Mouse (Mus musculus): ENCODE results near the gene Ccdc169. TPM values are rescaled to one million over a fixed set of nuclear protein-coding genes. Genes with fewer than 3 reads are reported as not detected.

Gene Ccdc169
- total RNA-seq, 1 experiment from 2014 or later = not detected

Other genes starting within 250 kb of the Ccdc169 start
- not detected in 2 replicates for gene Sertm1, start 221.5 kb upstream of the Ccdc169 start, total RNA-seq (2017)
- not detected in 2 replicates for gene Ccna1, start 81.8 kb upstream of the Ccdc169 start, total RNA-seq (2017)
- gene Spg20, start 25.2 kb upstream of the Ccdc169 start, total RNA-seq (2017) = 40.2 and 48.3 TPM in 2 replicates
- gene Sohlh2, start 44.7 kb downstream of the Ccdc169 start, total RNA-seq (2017) = not detected in 2 replicates
- not detected in 2 replicates for gene Dclk1, start 105.0 kb downstream of the Ccdc169 start, total RNA-seq (2017)

Data from hematopoietic stem cell, adult 5-6 weeks (primary cell).